In genomic region chr15:6238133-6238532, GRCm38 (mm10) we compare ENCODE assay signal across 9 mouse cellular contexts.
DNase-seq lines count a peak whose midpoint lies in the region; ATAC-seq and TF ChIP-seq lines count a peak whose summit lies in the region.
"Had no signal": no experiment of that assay in that cellular context is flagged by ENCODE, and none has a peak within 500 bp of the region (broad histone marks: within the 10 kb centered on the region; RNA-seq: fewer than 3 reads in every experiment).

No protein-coding gene starts in this region.

- H3K4me3 ChIP-seq in embryonic facial prominence, embryonic 13.5 days, result no peak overlapping the region
- H3K4me3 ChIP-seq in heart, embryonic 15.5 days, result no peak overlapping the region
- no peak overlapping the region for H3K4me3 ChIP-seq in lung, embryonic 14.5 days (ENCODE audit: low read depth, low read length)
- no peak overlapping the region for H3K4me3 ChIP-seq in olfactory bulb, adult 2 months (ENCODE audit: insufficient read depth, low read depth, low read length)
- H3K4me3 ChIP-seq: erythroblast, embryonic 14.5 days had no signal

- ATAC-seq in embryonic facial prominence, embryonic 13.5 days (ENCODE audit: insufficient number of reproducible peaks, insufficient read depth, low FRiP score, low TSS enrichment, low read depth), result no peak
- ATAC-seq in heart, embryonic 15.5 days (replicated peaks; ENCODE audit: insufficient number of reproducible peaks, insufficient read depth, low FRiP score, low read depth), result peak; percentile 67; the same call in 1 of the 2 replicates
- ATAC-seq in lung, embryonic 14.5 days (ENCODE audit: insufficient read depth), result peak; percentile 83

- H3K9ac ChIP-seq in embryonic facial prominence, embryonic 13.5 days, result no peak overlapping the region
- H3K9ac ChIP-seq in heart, embryonic 15.5 days, result no peak overlapping the region
- H3K9ac ChIP-seq in lung, embryonic 14.5 days, result no peak overlapping the region

- H3K27ac ChIP-seq in embryonic facial prominence, embryonic 13.5 days, result peak overlapping the region; percentile 64
- peak overlapping the region; percentile 11; the same call in 1 of the 2 replicates for H3K27ac ChIP-seq in heart, embryonic 15.5 days
- H3K27ac ChIP-seq in lung, embryonic 14.5 days (ENCODE audit: low read depth), result peak overlapping the region; percentile 32; the same call in 1 of the 2 replicates
- H3K27ac ChIP-seq in olfactory bulb, adult 2 months (ENCODE audit: insufficient read depth, low read depth, low read length), result no peak overlapping the region

- no peaks in the 10 kb centered on the region for H3K36me3 ChIP-seq in embryonic facial prominence, embryonic 13.5 days
- H3K36me3 ChIP-seq in heart, embryonic 15.5 days, result no peaks in the 10 kb centered on the region
- no peaks in the 10 kb centered on the region for H3K36me3 ChIP-seq in lung, embryonic 14.5 days (ENCODE audit: insufficient read depth)

- DNase-seq in 3T3-L1 (ENCODE audit: low read depth, low spot score), result peak; percentile 92
- DNase-seq in adrenal gland, postnatal 14 days, result peak; percentile 94
- peak; percentile 91 for DNase-seq in kidney, postnatal 4 days
- peak; percentile 94 for DNase-seq in lung, embryonic 14.5 days
- DNase-seq in thymus, adult 18-20 months, result peak; percentile 15 to 19

- no peaks in the 10 kb centered on the region for H3K27me3 ChIP-seq in embryonic facial prominence, embryonic 13.5 days
- no peaks in the 10 kb centered on the region for H3K27me3 ChIP-seq in heart, embryonic 15.5 days
- no peaks in the 10 kb centered on the region for H3K27me3 ChIP-seq in lung, embryonic 14.5 days (ENCODE audit: insufficient read depth, low read length)

- TF ChIP-seq CTCF in lung, embryonic 14.5 days (IDR thresholded peaks at IDR 0.05; ENCODE audit: low read depth), result peak; percentile 92
- TF ChIP-seq CTCF in olfactory bulb, adult 2 months (IDR thresholded peaks at IDR 0.05; ENCODE audit: insufficient read depth, low read depth, low read length), result peak; percentile 72

- H3K4me1 ChIP-seq in embryonic facial prominence, embryonic 13.5 days, result peaks cover 12% of the 10 kb centered on the region
- no peaks in the 10 kb centered on the region; the same call in 1 of the 2 replicates for H3K4me1 ChIP-seq in heart, embryonic 15.5 days (replicated peaks)
- no peaks in the 10 kb centered on the region for H3K4me1 ChIP-seq in lung, embryonic 14.5 days (ENCODE audit: insufficient read depth)
- H3K4me1 ChIP-seq in olfactory bulb, adult 2 months (ENCODE audit: control insufficient read depth, insufficient read depth, low read length), result no peaks in the 10 kb centered on the region

- TF ChIP-seq POLR2A in olfactory bulb, adult 2 months (IDR thresholded peaks at IDR 0.05; ENCODE audit: insufficient read depth, low read depth, low read length), result no peak

- H3K4me2 ChIP-seq in embryonic facial prominence, embryonic 13.5 days, result 0 out of 2 replicates have a peak overlapping the region, but pooled peaks have one; percentile 16
- no peak overlapping the region for H3K4me2 ChIP-seq in heart, embryonic 15.5 days
- no peak overlapping the region for H3K4me2 ChIP-seq in lung, embryonic 14.5 days

- no peaks in the 10 kb centered on the region for H3K9me3 ChIP-seq in embryonic facial prominence, embryonic 13.5 days
- H3K9me3 ChIP-seq in heart, embryonic 15.5 days (replicated peaks), result no peaks in the 10 kb centered on the region
- H3K9me3 ChIP-seq in lung, embryonic 14.5 days (ENCODE audit: low read depth, low read length), result no peaks in the 10 kb centered on the region

- WGBS in embryonic facial prominence, embryonic 13.5 days, result 1% methylated on average over 6 of the region's 6 CpGs
- whole genome bisulfite sequencing in heart, embryonic 15.5 days, result 1% methylated on average over 6 of the region's 6 CpGs
- 2% methylated on average over 6 of the region's 6 CpGs for WGBS in lung, embryonic 14.5 days
- WGBS in olfactory bulb, adult 2 months, result 4% methylated on average over 6 of the region's 6 CpGs

Comparison
In these comparisons a context has a peak if more than half of its experiments do, and no peak if none do; other contexts are left out.
1. DNase-seq: peak in every context shown above with its lines; median percentile 94 in adrenal gland, postnatal 14 days; 94 in lung, embryonic 14.5 days; 92 in 3T3-L1; 91 in kidney, postnatal 4 days; 17 in thymus, adult 18-20 months.